Mouse (Mus musculus) myocyte (in vitro differentiated cells): ENCODE results near the gene Hjurp.

Experiments
- MAX ChIP-seq: IDR thresholded peaks from one replicate; pipeline ENCODE4 v1.6.1; 2011; ENCODE audit warnings: low read depth, mild to moderate bottlenecking, control low read depth
- MYOD1 ChIP-seq, 3 experiments: IDR thresholded peaks; one replicate each; pipeline ENCODE4 v1.6.1; 2011; ENCODE audit warnings: control low read depth in 2 of 3, low read depth in 2 of 3, mild to moderate bottlenecking in 2 of 3, moderate library complexity in 1 of 3; ENCODE audit not compliant: insufficient read length in 2 of 3, control insufficient read depth in 1 of 3
- POLR2A ChIP-seq: IDR thresholded peaks from one replicate; pipeline ENCODE4 v1.6.1; 2011; ENCODE audit warnings: low read depth, mild to moderate bottlenecking, control low read depth, moderate library complexity; ENCODE audit not compliant: insufficient read length
- REST ChIP-seq: IDR thresholded peaks from one replicate; pipeline ENCODE4 v1.6.1; 2011; ENCODE audit warnings: mild to moderate bottlenecking, control low read depth, moderate library complexity; ENCODE audit not compliant: insufficient read depth, insufficient read length
- TCF12 ChIP-seq: IDR thresholded peaks from one replicate; pipeline ENCODE4 v1.6.1; 2011; ENCODE audit warnings: mild to moderate bottlenecking, control low read depth; ENCODE audit not compliant: poor library complexity, insufficient read depth, severe bottlenecking

DNA sequence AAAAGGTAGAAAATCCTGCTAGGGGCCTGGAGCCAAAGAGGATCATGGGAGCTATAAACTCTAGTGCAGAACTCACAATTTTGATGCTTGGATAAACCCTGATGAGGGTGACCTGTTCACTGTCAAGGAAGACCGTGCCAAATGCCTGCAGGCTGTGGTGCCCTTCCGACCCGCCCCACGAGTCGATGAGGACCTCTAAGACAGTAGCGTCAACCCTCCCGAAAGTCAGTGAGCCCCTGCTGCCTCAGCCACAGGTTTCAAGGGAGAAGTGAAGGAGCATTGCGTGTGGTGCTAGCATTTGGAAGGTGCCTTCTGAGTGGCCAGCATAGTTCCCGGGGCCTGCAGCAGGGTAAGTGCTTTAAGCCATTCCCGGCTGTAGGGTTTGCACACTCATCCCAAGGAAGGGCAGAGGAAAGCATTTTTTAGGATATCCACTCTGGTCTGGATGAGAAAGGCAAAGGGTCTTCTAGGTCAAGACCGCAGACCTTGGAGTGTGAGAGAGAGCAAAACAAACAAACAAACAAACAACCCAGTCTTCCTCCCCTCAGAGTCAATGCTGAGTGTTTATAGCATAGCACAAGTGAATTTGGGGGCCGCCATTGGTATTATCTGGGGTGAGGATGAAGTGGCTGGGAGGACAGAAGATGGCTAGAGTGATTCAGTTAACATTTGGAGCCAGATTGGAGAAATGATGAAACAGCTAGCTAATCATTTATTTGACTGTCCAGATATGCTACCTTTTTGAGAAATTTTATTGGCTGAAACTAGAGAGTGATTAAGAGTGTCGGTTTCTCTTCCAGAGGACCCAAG, 9.7 kb upstream of the Hjurp start:
- TF ChIP-seq POLR2A: no peak
- no peak for TF ChIP-seq TCF12
- TF ChIP-seq MYOD1 (IDR thresholded peaks at IDR 0.05; ENCODE audit: control insufficient read depth in 1 of 3, insufficient read length in 2 of 3, low read depth in 2 of 3): no peak
- TF ChIP-seq MAX: no peak
- TF ChIP-seq REST: no peak
